Mouse (Mus musculus): ENCODE measurements at regions not wholly inside any gene's neighbourhood (a gene's known extent, or its start where the extent isn't known, plus 50 kb on each side); places are given as distances from the start of the nearest gene placed in this dataset.

DNA sequence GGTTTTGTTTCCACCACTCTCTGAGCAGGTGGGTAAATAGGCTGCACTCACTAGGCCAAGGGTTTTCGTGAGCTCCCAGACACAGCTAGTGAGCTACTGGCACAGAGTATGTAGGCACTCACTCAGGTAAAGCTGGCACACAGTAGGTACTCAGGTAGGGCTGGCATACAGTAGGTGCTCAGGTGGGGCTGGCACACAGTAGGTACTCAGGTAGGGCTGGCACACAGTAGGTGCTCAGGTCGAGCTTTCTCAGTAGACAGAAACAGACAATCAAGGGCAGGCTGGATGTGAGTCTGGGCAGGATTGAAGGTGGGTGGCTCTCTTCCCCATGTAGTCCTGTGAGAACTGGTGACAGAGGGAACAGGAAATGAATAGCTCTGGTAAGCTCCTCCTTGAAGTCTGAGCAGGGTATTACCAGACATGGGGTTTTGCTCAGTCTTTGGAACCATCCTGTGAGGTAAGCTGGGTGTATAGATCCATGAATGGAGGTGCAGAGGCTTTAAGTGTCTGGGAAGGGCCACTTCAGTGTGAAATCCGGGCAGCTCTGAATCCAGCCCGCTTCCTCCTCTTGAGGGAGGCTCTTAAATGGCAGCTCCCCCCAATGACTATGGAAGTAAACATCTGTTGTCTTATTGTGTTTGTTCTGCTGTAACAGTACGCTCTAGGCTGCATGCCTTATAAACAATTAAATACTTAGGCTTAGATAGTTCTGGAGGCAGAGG lies 62.4 kb upstream of the Slc25a36 start:
- Histone ChIP-seq H3K4me3 (ENCODE audit: insufficient read depth, low read depth, low read length) (no peak overlapping the region), H3K27ac (ENCODE audit: insufficient read depth, low read depth, low read length) (no peak overlapping the region), H3K36me3 (ENCODE audit: control insufficient read depth, insufficient read depth, low read length) (no peaks in the 10 kb centered on the region), H3K4me1 (ENCODE audit: control insufficient read depth, insufficient read depth, low read length) (no peaks in the 10 kb centered on the region), H3K27me3 (replicated peaks; ENCODE audit: control insufficient read depth, insufficient read depth, low read length) (no peaks in the 10 kb centered on the region)
- TF ChIP-seq CTCF (conservative IDR thresholded peaks at IDR 0.05; ENCODE audit: insufficient read depth, insufficient read length, low read depth, low read length), result no peak
- no peak for TF ChIP-seq POLR2A (IDR thresholded peaks at IDR 0.05; ENCODE audit: low read depth, low read length)
- DNase-seq, result no peak
- WGBS, result 77% methylated on average over 5 of the region's 5 CpGs

DNA sequence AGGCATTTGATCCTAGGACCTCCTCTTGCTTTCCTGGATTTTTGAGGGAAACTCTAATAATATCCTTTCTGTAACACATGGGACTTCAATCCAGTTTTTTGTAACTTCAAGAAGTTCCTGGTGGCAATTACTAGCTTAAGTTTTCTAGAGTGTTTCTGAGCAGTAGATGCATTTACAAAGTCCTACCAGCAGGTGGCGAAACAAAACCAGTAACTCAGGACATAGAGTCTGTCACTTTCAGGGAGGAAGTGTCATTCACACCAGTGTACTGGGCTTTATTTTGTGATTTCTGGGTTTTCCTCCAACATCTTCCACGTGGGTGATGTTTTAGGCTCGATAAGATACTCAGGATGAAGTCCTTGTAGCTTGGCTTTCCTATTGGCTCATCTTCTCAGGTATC lies 61.1 kb upstream of the Slc25a36 start:
- no peaks in the 10 kb centered on the region for H3K4me1 ChIP-seq (ENCODE audit: control insufficient read depth, insufficient read depth, low read length)
- TF ChIP-seq POLR2A (IDR thresholded peaks at IDR 0.05; ENCODE audit: low read depth, low read length) (no peak), CTCF (conservative IDR thresholded peaks at IDR 0.05; ENCODE audit: insufficient read depth, insufficient read length, low read depth, low read length) (peak; percentile 27; the same call in 1 of the 2 replicates)
- peak; percentile 45 for DNase-seq
- no peak overlapping the region for H3K27ac ChIP-seq (ENCODE audit: insufficient read depth, low read depth, low read length)
- H3K27me3 ChIP-seq (replicated peaks; ENCODE audit: control insufficient read depth, insufficient read depth, low read length), result no peaks in the 10 kb centered on the region
- no peak overlapping the region for H3K4me3 ChIP-seq (ENCODE audit: insufficient read depth, low read depth, low read length)
- no peaks in the 10 kb centered on the region for H3K36me3 ChIP-seq (ENCODE audit: control insufficient read depth, insufficient read depth, low read length)
- WGBS, result 17% methylated on average over 3 of the region's 3 CpGs

DNA sequence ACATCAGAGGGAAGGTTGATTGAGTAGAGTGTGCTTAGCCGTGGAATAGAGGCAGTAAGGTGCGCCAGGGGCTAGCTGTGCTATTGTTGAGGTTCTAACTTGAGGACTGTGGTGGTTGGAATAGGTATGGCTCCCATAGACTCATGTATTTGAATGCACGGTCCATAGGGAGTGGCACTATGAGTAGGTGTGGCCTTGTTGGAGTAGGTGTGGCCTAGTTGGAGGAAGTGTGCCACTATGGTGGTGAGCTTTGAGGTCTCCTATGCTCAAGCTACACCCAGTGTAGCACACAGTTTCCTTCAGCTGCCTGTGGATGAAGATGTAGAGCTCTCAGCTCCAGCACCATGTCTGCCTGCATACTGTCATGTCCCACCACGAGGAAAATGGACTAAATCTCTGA lies 60.5 kb upstream of the Slc25a36 start:
- no peaks in the 10 kb centered on the region for H3K36me3 ChIP-seq (ENCODE audit: control insufficient read depth, insufficient read depth, low read length)
- TF ChIP-seq POLR2A (IDR thresholded peaks at IDR 0.05; ENCODE audit: low read depth, low read length) (no peak), CTCF (conservative IDR thresholded peaks at IDR 0.05; ENCODE audit: insufficient read depth, insufficient read length, low read depth, low read length) (no peak)
- DNase-seq, result no peak
- H3K27me3 ChIP-seq (replicated peaks; ENCODE audit: control insufficient read depth, insufficient read depth, low read length), result no peaks in the 10 kb centered on the region
- no peak overlapping the region for H3K4me3 ChIP-seq (ENCODE audit: insufficient read depth, low read depth, low read length)
- 93% methylated on average over 4 of the region's 4 CpGs for WGBS
- H3K27ac ChIP-seq (ENCODE audit: insufficient read depth, low read depth, low read length), result no peak overlapping the region
- no peaks in the 10 kb centered on the region for H3K4me1 ChIP-seq (ENCODE audit: control insufficient read depth, insufficient read depth, low read length)

DNA sequence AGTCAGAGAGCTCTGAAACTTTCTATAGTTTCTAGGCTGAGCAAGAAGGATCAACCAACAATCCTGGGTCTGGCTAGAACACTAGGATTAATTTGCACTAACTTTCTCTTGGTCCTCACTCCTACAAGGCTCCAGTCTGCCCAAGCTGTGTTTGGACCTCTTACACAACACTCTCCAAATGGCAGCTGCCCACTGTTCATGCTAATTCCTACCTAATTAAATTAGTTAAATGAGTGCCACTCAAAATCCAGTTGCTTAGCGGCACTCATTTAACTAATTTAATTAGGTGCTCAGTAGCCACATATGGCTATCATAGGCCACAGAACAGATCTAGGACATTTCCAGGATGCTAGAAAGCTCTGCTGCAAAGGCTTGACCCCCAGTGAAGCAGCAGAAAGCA lies 59.9 kb upstream of the Slc25a36 start:
- no peaks in the 10 kb centered on the region for H3K4me1 ChIP-seq (ENCODE audit: control insufficient read depth, insufficient read depth, low read length)
- no peaks in the 10 kb centered on the region for H3K27me3 ChIP-seq (replicated peaks; ENCODE audit: control insufficient read depth, insufficient read depth, low read length)
- DNase-seq, result no peak
- TF ChIP-seq POLR2A (IDR thresholded peaks at IDR 0.05; ENCODE audit: low read depth, low read length) (no peak), CTCF (conservative IDR thresholded peaks at IDR 0.05; ENCODE audit: insufficient read depth, insufficient read length, low read depth, low read length) (no peak)
- WGBS, result 80% methylated on average over 1 of the region's 1 CpGs
- no peak overlapping the region for H3K4me3 ChIP-seq (ENCODE audit: insufficient read depth, low read depth, low read length)
- H3K36me3 ChIP-seq (ENCODE audit: control insufficient read depth, insufficient read depth, low read length), result no peaks in the 10 kb centered on the region
- no peak overlapping the region for H3K27ac ChIP-seq (ENCODE audit: insufficient read depth, low read depth, low read length)

DNA sequence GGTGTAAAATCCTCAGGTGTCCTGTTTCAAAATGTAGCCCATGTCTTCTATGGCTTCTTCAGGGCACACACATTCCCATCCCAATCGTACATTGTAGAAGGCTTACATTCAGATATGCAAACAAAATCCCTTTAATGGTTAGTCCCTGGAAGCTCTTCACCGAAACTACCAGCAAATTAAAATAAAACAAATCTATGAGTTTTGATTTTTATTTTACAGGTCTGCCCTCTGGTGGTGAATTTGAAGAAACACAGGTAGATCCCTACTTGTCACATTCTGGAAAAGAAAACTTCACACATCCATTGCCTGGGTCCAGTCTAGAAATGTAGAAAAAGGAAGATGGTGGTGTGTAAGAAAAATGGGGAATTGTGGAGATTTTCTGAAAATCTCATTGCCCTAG lies 51.5 kb upstream of the Slc25a36 start:
- H3K27ac ChIP-seq (ENCODE audit: insufficient read depth, low read depth, low read length), result no peak overlapping the region
- TF ChIP-seq CTCF (conservative IDR thresholded peaks at IDR 0.05; ENCODE audit: insufficient read depth, insufficient read length, low read depth, low read length) (0 out of 2 replicates have a peak, but pooled peaks have one; percentile 16), POLR2A (IDR thresholded peaks at IDR 0.05; ENCODE audit: low read depth, low read length) (no peak)
- H3K4me3 ChIP-seq (ENCODE audit: insufficient read depth, low read depth, low read length), result no peak overlapping the region
- no peaks in the 10 kb centered on the region for H3K27me3 ChIP-seq (replicated peaks; ENCODE audit: control insufficient read depth, insufficient read depth, low read length)
- H3K36me3 ChIP-seq (ENCODE audit: control insufficient read depth, insufficient read depth, low read length), result no peaks in the 10 kb centered on the region
- no peaks in the 10 kb centered on the region for H3K4me1 ChIP-seq (ENCODE audit: control insufficient read depth, insufficient read depth, low read length)
- WGBS, result 18% methylated on average over 2 of the region's 2 CpGs
- DNase-seq, result peak; percentile 25

Data from kidney, adult 2 months (tissue).